Mouse (Mus musculus) activated CD4-positive, CD25-positive, alpha-beta regulatory T cell, adult 9 weeks (primary cell): ENCODE results near the gene Cd209e. TPM values are rescaled to one million over a fixed set of nuclear protein-coding genes. Genes with fewer than 3 reads are reported as not detected.

Source experiments
- polyA plus RNA-seq: library from polyadenylated mRNA; unstranded; fragments of 100-300 nt; shearing (Covaris generic); gene quantifications from one replicate; pipeline ENCODE4 v1.2.1, GENCODE M21; 2017

Gene Cd209e
- not detected for polyA plus RNA-seq

GRCm38 (mm10) chr8:3854209-3854608 is at the start of gene Cd209e:
Gene Cd209e (minus strand): TSS chr8:3854309.

DNA sequence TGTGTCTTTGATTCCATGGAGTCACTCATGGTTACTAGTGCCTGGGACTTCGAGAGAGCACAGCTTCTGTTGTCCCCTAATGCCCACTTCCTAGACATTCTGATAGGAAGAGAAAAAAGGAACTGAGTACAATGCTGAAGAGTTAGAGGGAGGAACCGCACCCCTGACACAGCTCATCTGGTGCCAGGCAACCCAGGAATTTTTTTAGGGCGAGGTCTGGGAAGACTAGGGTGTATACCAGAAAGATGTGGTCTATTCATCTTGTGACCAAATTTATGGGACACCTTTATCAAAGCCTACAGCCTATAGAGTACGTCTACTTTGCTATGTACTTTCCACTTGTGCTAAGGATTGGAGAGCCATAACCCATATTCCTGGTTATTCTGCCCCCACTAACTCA is 24.3 kb upstream of the Cd209e start, which contains the start of gene Cd209d:
TSS of gene Cd209d (minus strand) at position 101 of the 400 bp plus-strand sequence.

Other genes with a start within 250 kb of the Cd209e start
- 119 TPM for gene Xab2, start 233.0 kb downstream of the Cd209e start, polyA plus RNA-seq
- 134 TPM for gene Pet100, start 232.8 kb downstream of the Cd209e start, polyA plus RNA-seq
- 0.40 TPM for gene Pcp2, start 228.8 kb downstream of the Cd209e start, polyA plus RNA-seq
- 238 TPM for gene Stxbp2, start 223.4 kb downstream of the Cd209e start, polyA plus RNA-seq
- not detected for gene Retn, start 198.5 kb downstream of the Cd209e start, polyA plus RNA-seq
- gene Mcemp1, start 188.6 kb downstream of the Cd209e start, polyA plus RNA-seq = not detected
- gene Fcor, start 181.9 kb downstream of the Cd209e start, polyA plus RNA-seq = not detected
- 39.1 TPM for gene Trappc5, start 178.0 kb downstream of the Cd209e start, polyA plus RNA-seq
- gene Fcer2a, start 160.1 kb downstream of the Cd209e start, polyA plus RNA-seq = 0.37 TPM
- gene Clec4g, start 133.7 kb downstream of the Cd209e start, polyA plus RNA-seq = not detected
- gene Cd209a, start 105.3 kb downstream of the Cd209e start, polyA plus RNA-seq = not detected
- gene Cd209d, start 24.2 kb upstream of the Cd209e start, polyA plus RNA-seq = not detected
- gene Cd209b, start 72.5 kb upstream of the Cd209e start, polyA plus RNA-seq = not detected
- gene Cd209c, start 100.4 kb upstream of the Cd209e start, polyA plus RNA-seq = 0.40 TPM